Comparison of ENCODE assay signal across 47 mouse cellular contexts in genomic region chr17:57758033-57758432, GRCm38 (mm10). TPM values are rescaled to one million over a fixed set of nuclear protein-coding genes. Genes with fewer than 3 reads are reported as not detected.
"Had no signal": no experiment of that assay in that cellular context is flagged by ENCODE, and none has a peak within 500 bp of the region (broad histone marks: within the 10 kb centered on the region; RNA-seq: fewer than 3 reads in every experiment).

No protein-coding gene starts in this region.

- H3K4me3 ChIP-seq: limb, embryonic 10.5 days; limb, embryonic 12.5 days; limb, embryonic 13.5 days; limb, embryonic 15.5 days; liver, embryonic 12.5 days; liver, embryonic 13.5 days; liver, embryonic 15.5 days; lung, embryonic 15.5 days; megakaryocyte, embryonic 14.5 days; midbrain, embryonic 10.5 days; midbrain, embryonic 12.5 days; midbrain, embryonic 13.5 days; midbrain, embryonic 15.5 days; myocyte; neural tube, embryonic 12.5 days had no signal

- H3K27ac ChIP-seq: limb, embryonic 10.5 days; limb, embryonic 12.5 days; limb, embryonic 13.5 days; limb, embryonic 15.5 days; liver, embryonic 12.5 days; liver, embryonic 13.5 days; liver, embryonic 14.5 days; liver, embryonic 15.5 days; lung, embryonic 15.5 days; macrophage; midbrain, embryonic 10.5 days; midbrain, embryonic 12.5 days; midbrain, embryonic 13.5 days; midbrain, embryonic 15.5 days; neural tube, embryonic 12.5 days had no signal

- H3K9me3 ChIP-seq: limb, embryonic 10.5 days; limb, embryonic 12.5 days; limb, embryonic 13.5 days; limb, embryonic 15.5 days; liver, embryonic 12.5 days; liver, embryonic 13.5 days; liver, embryonic 15.5 days; lung, embryonic 15.5 days; megakaryocyte, embryonic 14.5 days; midbrain, embryonic 10.5 days; midbrain, embryonic 12.5 days; midbrain, embryonic 13.5 days; midbrain, embryonic 15.5 days; neural tube, embryonic 12.5 days had no signal

- H3K4me1 ChIP-seq: limb, embryonic 10.5 days; limb, embryonic 12.5 days; limb, embryonic 13.5 days; limb, embryonic 15.5 days; liver, embryonic 12.5 days; liver, embryonic 13.5 days; liver, embryonic 15.5 days; lung, embryonic 15.5 days; megakaryocyte, embryonic 14.5 days; midbrain, embryonic 10.5 days; midbrain, embryonic 12.5 days; midbrain, embryonic 13.5 days; midbrain, embryonic 15.5 days; neural tube, embryonic 12.5 days had no signal

- H3K36me3 ChIP-seq: limb, embryonic 10.5 days; limb, embryonic 12.5 days; limb, embryonic 13.5 days; limb, embryonic 15.5 days; liver, embryonic 12.5 days; liver, embryonic 13.5 days; liver, embryonic 15.5 days; lung, embryonic 15.5 days; midbrain, embryonic 10.5 days; midbrain, embryonic 12.5 days; midbrain, embryonic 13.5 days; midbrain, embryonic 15.5 days; neural tube, embryonic 12.5 days had no signal

- H3K9ac ChIP-seq: limb, embryonic 12.5 days; limb, embryonic 13.5 days; limb, embryonic 15.5 days; liver, embryonic 12.5 days; liver, embryonic 13.5 days; liver, embryonic 14.5 days; liver, embryonic 15.5 days; liver, postnatal 0 days; lung, embryonic 14.5 days; lung, embryonic 15.5 days; midbrain, embryonic 12.5 days; midbrain, embryonic 13.5 days; midbrain, embryonic 15.5 days; neural tube, embryonic 12.5 days had no signal

- H3K27me3 ChIP-seq: limb, embryonic 12.5 days; limb, embryonic 13.5 days; limb, embryonic 15.5 days; liver, embryonic 12.5 days; liver, embryonic 13.5 days; liver, embryonic 15.5 days; lung, embryonic 15.5 days; megakaryocyte, embryonic 14.5 days; midbrain, embryonic 12.5 days; midbrain, embryonic 13.5 days; midbrain, embryonic 15.5 days; neural tube, embryonic 12.5 days had no signal

- DNase-seq: left cerebral cortex, postnatal 4 days; liver; liver, embryonic 13.5 days; liver, postnatal 0 days; lung, adult 18-20 months; lung, adult 2 months; lung, embryonic 14.5 days; lung, postnatal 10 days; lung, postnatal 14 days; lung, postnatal 36 days; lung, postnatal 4 days; midbrain, embryonic 14.5 days had no signal

- ATAC-seq: liver, embryonic 12.5 days; liver, postnatal 0 days; lung, postnatal 0 days; midbrain, embryonic 13.5 days; midbrain, embryonic 15.5 days; midbrain, embryonic 16.5 days had no signal

RNA-seq across cellular contexts. Expression of gene Cntnap5c, which starts 11.3 kb away (rescaled TPM):
- total RNA-seq: liver, adult 2 months; megakaryocyte progenitor cell, adult 5-6 weeks; megakaryocyte, adult 5-6 weeks; megakaryocyte-erythroid progenitor cell, adult 5-6 weeks; monocyte, adult 5-6 weeks had no signal
- polyA plus RNA-seq: limb, embryonic 10.5 days; limb, embryonic 11.5 days; limb, embryonic 12.5 days; limb, embryonic 13.5 days; limb, embryonic 14.5 days; limb, embryonic 15.5 days; liver, adult 2 months; liver, embryonic 11.5 days; liver, embryonic 12.5 days; liver, embryonic 13.5 days; liver, embryonic 14.5 days; liver, embryonic 15.5 days; liver, embryonic 16.5 days; liver, postnatal 0 days; lung, adult 2 months; lung, embryonic 14.5 days; lung, embryonic 15.5 days; lung, embryonic 16.5 days; lung, postnatal 0 days; macrophage; midbrain, embryonic 10.5 days; myocyte had no signal

RNA-seq across cellular contexts. Expression of gene Gm21834, which starts 16.0 kb away (rescaled TPM):
- total RNA-seq: left cerebral cortex, postnatal 10 days; left cerebral cortex, postnatal 14 days; left cerebral cortex, postnatal 25 days; left cerebral cortex, postnatal 36 days; left cerebral cortex, postnatal 4 days; liver, adult 2 months; megakaryocyte progenitor cell, adult 5-6 weeks; megakaryocyte, adult 5-6 weeks; megakaryocyte-erythroid progenitor cell, adult 5-6 weeks; midbrain, postnatal 0 days; monocyte, adult 5-6 weeks had no signal
- polyA plus RNA-seq: limb, embryonic 10.5 days; limb, embryonic 11.5 days; limb, embryonic 12.5 days; limb, embryonic 13.5 days; limb, embryonic 14.5 days; limb, embryonic 15.5 days; liver, adult 2 months; liver, embryonic 11.5 days; liver, embryonic 12.5 days; liver, embryonic 13.5 days; liver, embryonic 14.5 days; liver, embryonic 15.5 days; liver, embryonic 16.5 days; liver, postnatal 0 days; lung, adult 2 months; lung, embryonic 14.5 days; lung, embryonic 15.5 days; lung, embryonic 16.5 days; lung, postnatal 0 days; macrophage; midbrain, embryonic 10.5 days; midbrain, embryonic 11.5 days; midbrain, embryonic 12.5 days; midbrain, embryonic 13.5 days; midbrain, embryonic 14.5 days; midbrain, embryonic 15.5 days; midbrain, embryonic 16.5 days; midbrain, postnatal 0 days; myocyte; neural tube, embryonic 11.5 days; neural tube, embryonic 12.5 days had no signal
